Mouse (Mus musculus) forebrain, embryonic 14.5 days (tissue): Measurements from ENCODE around the gene Zbtb20. TPM values are rescaled to one million over a fixed set of nuclear protein-coding genes. Genes with fewer than 3 reads are reported as not detected.
A peak's percentile ranks its signal among the peaks of the same experiment; 100 is the strongest.

ENCODE experiments used
- ATAC-seq: fragments of 200-750 bp; cut with Nextera tagmentation; 2 replicates; pipeline ENCODE4 v1.8.0; 2017; ENCODE audit warnings: mild to moderate bottlenecking, moderate library complexity
- DNase-seq: peaks from one replicate; pipeline ENCODE4 v3.0.0-alpha.2; 2015; ENCODE audit warnings: low spot score
- H3K27ac ChIP-seq: fragments of 300-500 bp; sonication (generic); 2 replicates; pipeline ENCODE4 v1.5.1; 2014; ENCODE audit warnings: low read depth, mild to moderate bottlenecking, control low read depth, low read length, moderate library complexity
- H3K27me3 ChIP-seq: fragments of 300-500 bp; sonication (generic); replicated peaks from 2 replicates; pipeline ENCODE4 v1.6.1; 2014; ENCODE audit warnings: low read length, control low read depth, mixed read lengths; ENCODE audit not compliant: control insufficient read depth, insufficient read depth
- H3K36me3 ChIP-seq: fragments of 300-500 bp; sonication (generic); 2 replicates; pipeline ENCODE4 v1.6.1; 2014; ENCODE audit warnings: low read length, control low read depth; ENCODE audit not compliant: control insufficient read depth, insufficient read depth
- H3K4me1 ChIP-seq: fragments of 300-500 bp; sonication (generic); 2 replicates; pipeline ENCODE4 v1.6.1; 2014; ENCODE audit warnings: antibody characterized with exemption, low read length, control low read depth; ENCODE audit not compliant: control insufficient read depth, insufficient read depth
- H3K4me2 ChIP-seq: fragments of 300-500 bp; sonication (generic); 2 replicates; pipeline ENCODE4 v1.6.1; 2014; ENCODE audit warnings: mild to moderate bottlenecking, control low read depth, low read length
- H3K4me3 ChIP-seq: fragments of 300-500 bp; sonication (generic); 2 replicates; pipeline ENCODE4 v1.5.1; 2014; ENCODE audit warnings: low read depth, low read length, control low read depth
- H3K9ac ChIP-seq: fragments of 300-500 bp; sonication (generic); 2 replicates; pipeline ENCODE4 v1.6.1; 2014; ENCODE audit warnings: mild to moderate bottlenecking, low read length, control low read depth, moderate library complexity
- H3K9me3 ChIP-seq: fragments of 300-500 bp; sonication (generic); replicated peaks from 2 replicates; pipeline ENCODE4 v1.6.1; 2016; ENCODE audit warnings: low read length, control low read depth, mixed read lengths; ENCODE audit not compliant: control insufficient read depth
- WGBS: fragments of 180-500 bp; shearing (Covaris S2); extraction: QIAGEN DNeasy Blood & Tissue Kit; methylation state at CpG from one replicate; pipeline ENCODE4 v1.1.7; 2014; 5-methylcytosine and 5-hydroxymethylcytosine counted together
- polyA plus RNA-seq: library from polyadenylated mRNA; unstranded; fragments of >200 nt; fragmentation: Nextera tagmentation; extraction: Ambion mirVana; gene quantifications from 2 replicates; pipeline ENCODE4 v1.2.1, GENCODE M21; 2014

Gene Zbtb20
- polyA plus RNA-seq, 1 experiment from 2014 or later: 41.0 TPM

DNA sequence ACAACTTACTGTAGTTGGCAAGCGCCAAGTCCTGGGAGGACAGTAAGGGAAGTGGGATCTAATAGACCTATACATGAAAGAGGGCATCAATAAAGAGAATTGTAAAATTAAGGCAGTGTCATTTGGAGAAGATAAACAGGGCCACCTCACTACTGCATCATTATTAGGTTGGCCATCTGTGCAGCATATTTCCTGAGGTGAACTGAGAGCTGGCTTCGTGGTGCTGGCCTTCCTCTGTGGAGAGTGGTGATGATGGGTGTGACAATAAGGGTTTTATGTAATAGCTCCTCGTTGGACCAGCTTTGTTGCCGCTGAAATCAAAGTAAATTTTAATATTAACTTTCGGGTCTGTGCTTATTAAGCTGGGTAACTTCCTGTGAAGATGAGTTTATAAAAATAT, 223.0 kb downstream of the Zbtb20 start:
- ATAC-seq (peak; percentile 21; the same call in 1 of the 2 replicates), DNase-seq (no peak)
- Histone ChIP-seq H3K27ac (no peak overlapping the region), H3K9ac (no peak overlapping the region), H3K4me2 (no peak overlapping the region), H3K27me3 (no peaks in the 10 kb centered on the region), H3K4me3 (no peak overlapping the region), H3K36me3 (no peaks in the 10 kb centered on the region), H3K9me3 (no peaks in the 10 kb centered on the region), H3K4me1 (peaks cover 10% of the 10 kb centered on the region)
- 66% methylated on average over 5 of the region's 5 CpGs for WGBS

GRCm38 (mm10) chr16:43111288-43111687, 235.6 kb downstream of the Zbtb20 start:
- no peaks in the 10 kb centered on the region for H3K4me1 ChIP-seq
- no peak for DNase-seq
- no peak for ATAC-seq
- no peaks in the 10 kb centered on the region for H3K27me3 ChIP-seq
- 84% methylated on average over 1 of the region's 1 CpGs for WGBS
- H3K36me3 ChIP-seq: no peaks in the 10 kb centered on the region
- no peak overlapping the region for H3K4me2 ChIP-seq
- H3K27ac ChIP-seq: no peak overlapping the region
- no peaks in the 10 kb centered on the region for H3K9me3 ChIP-seq
- no peak overlapping the region for H3K4me3 ChIP-seq
- no peak overlapping the region for H3K9ac ChIP-seq

- H3K27ac ChIP-seq: no peak overlapping the region
- no peak for ATAC-seq
- no peak overlapping the region for H3K9ac ChIP-seq
Observed at GRCm38 (mm10) chr16:43113968-43114367, 238.3 kb downstream of the Zbtb20 start.

GRCm38 (mm10) chr16:43129966-43130365, 254.3 kb downstream of the Zbtb20 start:
- Histone ChIP-seq H3K4me2 (no peak overlapping the region), H3K4me1 (peaks cover 6% of the 10 kb centered on the region), H3K27ac (peak overlapping the region; percentile 64; the same call in 1 of the 2 replicates), H3K9me3 (no peaks in the 10 kb centered on the region), H3K4me3 (no peak overlapping the region), H3K27me3 (no peaks in the 10 kb centered on the region), H3K36me3 (no peaks in the 10 kb centered on the region), H3K9ac (no peak overlapping the region)
- peak; percentile 61; the same call in 1 of the 2 replicates for ATAC-seq
- 55% methylated on average over 4 of the region's 4 CpGs for WGBS
- peak; percentile 23 for DNase-seq

More at GRCm38 (mm10) chr16:43113968-43114367, 238.3 kb downstream of the Zbtb20 start:
- H3K4me1 ChIP-seq: no peaks in the 10 kb centered on the region
- H3K9me3 ChIP-seq: no peaks in the 10 kb centered on the region
- 50% methylated on average over 1 of the region's 1 CpGs for WGBS
- no peak overlapping the region for H3K4me3 ChIP-seq
- no peaks in the 10 kb centered on the region for H3K36me3 ChIP-seq
- H3K27me3 ChIP-seq: no peaks in the 10 kb centered on the region
- no peak for DNase-seq
- no peak overlapping the region for H3K4me2 ChIP-seq

GRCm38 (mm10) chr16:43130583-43130982, 254.9 kb downstream of the Zbtb20 start:
- peak; percentile 86 for DNase-seq
- Histone ChIP-seq H3K9ac (no peak overlapping the region), H3K4me3 (no peak overlapping the region), H3K27ac (peak overlapping the region; percentile 64; the same call in 1 of the 2 replicates), H3K9me3 (no peaks in the 10 kb centered on the region), H3K27me3 (no peaks in the 10 kb centered on the region), H3K36me3 (no peaks in the 10 kb centered on the region), H3K4me1 (peaks cover 6% of the 10 kb centered on the region), H3K4me2 (no peak overlapping the region)
- ATAC-seq: peak; percentile 91
- 27% methylated on average over 6 of the region's 6 CpGs for WGBS

DNA sequence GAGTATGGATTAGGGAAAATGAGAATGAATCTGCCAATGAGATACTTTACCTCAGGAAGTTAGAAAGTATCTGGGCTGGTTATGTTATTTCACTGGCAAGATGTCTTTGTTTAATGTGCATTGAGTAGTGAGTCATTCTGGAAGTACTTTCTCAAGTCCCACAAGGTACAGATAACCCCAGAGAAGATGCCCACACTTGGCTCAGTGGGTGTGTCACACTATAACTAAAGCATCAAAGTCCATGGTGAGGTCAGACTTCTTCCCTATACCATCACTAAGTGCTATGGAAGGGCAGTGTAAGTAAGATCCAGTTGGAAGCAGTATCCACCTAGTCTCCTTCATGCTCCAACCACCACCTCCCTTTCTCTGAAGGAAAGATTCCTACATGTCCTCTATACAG, 255.4 kb downstream of the Zbtb20 start:
- H3K4me2 ChIP-seq: no peak overlapping the region
- no peak overlapping the region for H3K9ac ChIP-seq
- H3K27me3 ChIP-seq: no peaks in the 10 kb centered on the region
- no peaks in the 10 kb centered on the region for H3K36me3 ChIP-seq
- ATAC-seq: peak; percentile 11; the same call in 1 of the 2 replicates
- DNase-seq: no peak
- no peak overlapping the region for H3K4me3 ChIP-seq
- H3K27ac ChIP-seq: no peak overlapping the region
- peaks cover 6% of the 10 kb centered on the region for H3K4me1 ChIP-seq
- H3K9me3 ChIP-seq: no peaks in the 10 kb centered on the region

DNA sequence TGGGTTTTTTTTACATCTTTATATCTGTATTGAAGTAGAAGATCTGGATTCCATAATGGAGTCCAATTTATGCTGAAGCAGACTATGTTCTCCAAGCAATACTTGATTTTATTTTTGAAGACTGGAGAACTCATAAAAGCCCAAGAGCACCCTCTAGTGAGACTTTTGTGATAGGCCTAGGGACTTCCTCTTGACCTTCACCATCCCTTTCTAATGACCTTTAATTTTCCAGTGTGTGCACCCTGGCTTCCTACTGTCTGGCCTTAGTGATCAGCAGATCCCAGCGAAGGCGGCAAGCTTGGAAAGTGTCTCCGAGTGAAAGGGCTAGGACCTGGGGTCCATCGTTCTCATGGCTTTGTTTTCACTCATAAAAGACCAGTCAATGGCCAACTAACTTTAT, 292.8 kb downstream of the Zbtb20 start:
- no peak overlapping the region for H3K9ac ChIP-seq
- no peaks in the 10 kb centered on the region; the same call in 1 of the 2 replicates for H3K4me1 ChIP-seq
- H3K36me3 ChIP-seq: no peaks in the 10 kb centered on the region
- ATAC-seq (no peak), DNase-seq (peak; percentile 29)
- no peak overlapping the region for H3K4me3 ChIP-seq
- no peak overlapping the region for H3K27ac ChIP-seq
- H3K9me3 ChIP-seq: no peaks in the 10 kb centered on the region
- whole genome bisulfite sequencing: 68% methylated on average over 4 of the region's 4 CpGs
- no peaks in the 10 kb centered on the region for H3K27me3 ChIP-seq
- H3K4me2 ChIP-seq: no peak overlapping the region

DNA sequence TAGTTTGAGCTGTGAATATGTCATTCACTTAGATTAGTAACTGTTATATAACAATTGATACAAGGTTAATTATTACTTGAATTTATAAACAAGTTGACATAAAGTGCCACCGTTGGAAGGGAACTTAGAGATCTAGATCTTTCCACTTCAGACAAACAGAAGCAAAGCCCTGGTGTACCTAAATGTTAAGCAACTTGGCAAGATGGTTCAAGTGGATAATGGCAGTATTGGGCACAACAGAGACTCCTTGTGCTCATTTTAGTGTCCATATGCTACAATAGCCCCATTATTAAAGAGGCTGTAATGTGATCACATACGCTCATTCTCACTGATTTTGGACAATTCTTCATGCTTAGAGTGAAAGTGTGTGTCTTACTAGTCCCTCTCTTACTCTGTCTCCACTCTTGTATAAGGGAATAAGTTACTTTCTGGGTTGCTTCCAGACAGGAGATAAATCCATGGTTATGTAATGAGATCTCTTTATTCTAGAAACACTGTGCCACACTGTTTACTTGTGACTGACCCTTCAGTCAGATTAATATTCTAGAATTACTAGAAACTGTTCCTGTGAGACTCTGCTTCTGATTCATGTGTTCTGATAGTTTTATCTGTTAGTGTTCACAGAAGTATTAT, 293.7 kb downstream of the Zbtb20 start:
- H3K9ac ChIP-seq: no peak overlapping the region
- H3K4me1 ChIP-seq: no peaks in the 10 kb centered on the region; the same call in 1 of the 2 replicates
- ATAC-seq: no peak
- WGBS: 71% methylated on average over 2 of the region's 2 CpGs
- H3K4me3 ChIP-seq: no peak overlapping the region
- H3K27me3 ChIP-seq: no peaks in the 10 kb centered on the region
- no peak overlapping the region for H3K27ac ChIP-seq
- no peaks in the 10 kb centered on the region for H3K9me3 ChIP-seq
- no peak for DNase-seq
- H3K36me3 ChIP-seq: no peaks in the 10 kb centered on the region
- no peak overlapping the region for H3K4me2 ChIP-seq

DNA sequence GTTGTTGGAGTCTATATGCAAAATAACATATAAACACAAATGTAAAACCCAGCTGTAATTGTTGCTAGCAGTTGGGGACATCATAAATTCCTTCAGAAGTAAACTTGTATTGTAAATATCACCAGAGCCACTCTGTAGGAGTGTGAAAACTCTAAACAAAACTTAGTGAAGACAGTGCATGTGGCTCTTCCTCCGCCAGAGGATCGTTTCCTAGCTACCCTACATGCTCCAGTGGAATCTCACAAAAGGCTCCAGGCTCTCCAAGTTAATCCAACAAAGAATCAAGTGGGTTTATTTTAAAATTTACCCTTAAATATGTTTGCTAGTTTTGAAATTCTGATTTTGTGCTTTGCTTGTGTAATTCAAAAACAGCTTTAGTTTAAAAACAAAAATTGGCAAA, 296.5 kb downstream of the Zbtb20 start:
- DNase-seq: peak; percentile 27
- H3K36me3 ChIP-seq: no peaks in the 10 kb centered on the region
- no peaks in the 10 kb centered on the region; the same call in 1 of the 2 replicates for H3K4me1 ChIP-seq
- no peaks in the 10 kb centered on the region for H3K27me3 ChIP-seq
- no peak for ATAC-seq
- no peak overlapping the region for H3K9ac ChIP-seq
- no peak overlapping the region for H3K27ac ChIP-seq
- H3K9me3 ChIP-seq: no peaks in the 10 kb centered on the region
- H3K4me2 ChIP-seq: no peak overlapping the region
- 11% methylated on average over 2 of the region's 2 CpGs for WGBS
- no peak overlapping the region for H3K4me3 ChIP-seq
